ENCODE assay signal across 8 mouse cellular contexts in the genomic region with DNA sequence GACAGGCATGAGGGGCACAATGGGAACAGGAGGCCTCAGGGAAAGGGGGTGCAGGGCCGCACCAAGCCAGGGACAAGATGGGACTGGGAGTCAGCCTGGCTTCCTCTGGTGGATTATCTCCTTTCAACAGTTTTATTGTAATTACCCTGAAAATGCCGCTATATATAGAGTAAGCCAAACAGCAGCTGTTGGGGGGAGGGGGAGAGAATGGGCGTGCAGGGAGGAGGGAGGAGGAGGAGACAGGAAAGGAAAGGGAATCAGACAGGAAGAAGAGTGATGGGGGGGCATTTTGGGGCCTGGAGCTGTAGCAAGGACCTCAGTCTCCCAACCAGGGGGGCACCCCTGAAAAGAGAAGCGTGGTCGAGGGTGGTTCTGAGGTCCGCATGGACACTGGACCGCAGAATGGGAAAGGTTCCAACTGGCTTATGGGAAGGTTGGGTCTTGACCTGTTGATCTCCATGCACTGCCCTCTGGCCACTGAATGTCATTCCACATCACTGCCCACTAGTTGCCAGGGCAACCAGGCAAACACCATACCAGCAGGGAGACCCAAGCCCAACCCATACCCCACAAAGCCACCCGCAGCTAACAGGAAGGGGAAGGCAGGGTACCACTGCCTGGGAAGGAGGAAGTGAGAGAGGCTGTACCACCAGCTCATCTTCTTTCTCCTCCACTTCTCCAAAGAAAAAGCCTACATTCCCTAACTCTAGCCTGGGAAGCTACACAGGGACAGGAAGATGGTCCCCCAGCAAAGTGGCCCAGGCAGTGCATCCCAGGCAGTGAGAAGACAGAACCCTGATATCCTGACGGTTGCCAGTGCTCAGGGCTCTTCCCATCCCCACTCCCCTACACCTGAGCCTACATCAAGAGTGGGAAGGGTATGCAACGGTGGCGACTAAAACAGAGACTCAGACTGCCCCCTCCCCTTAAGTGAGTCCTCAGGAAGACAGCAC. TPM values are rescaled to one million over a fixed set of nuclear protein-coding genes. Genes with fewer than 3 reads are reported as not detected.
DNase-seq lines count a peak whose midpoint lies in the region; ATAC-seq and TF ChIP-seq lines count a peak whose summit lies in the region.

No protein-coding gene starts in this region.

- H3K4me2 ChIP-seq in myocyte (ENCODE audit: low read depth), result peak overlapping the region; percentile 83

- H3K4me3 ChIP-seq in myocyte, result peak overlapping the region; percentile 3
- H3K4me3 ChIP-seq in cerebellum, adult 2 months (replicated peaks; ENCODE audit: insufficient read depth, low read depth, low read length), result no peak overlapping the region

- H3K27ac ChIP-seq in cerebellum, adult 2 months (ENCODE audit: insufficient read depth, low read length), result no peak overlapping the region

- H3K36me3 ChIP-seq in myocyte (ENCODE audit: control insufficient read depth, insufficient read depth), result peaks cover 12% of the 10 kb centered on the region

- DNase-seq in spleen, postnatal 36 days (ENCODE audit: low spot score in 2 of 2), result peak; percentile 27 to 33
- DNase-seq in spleen, postnatal 10 days (ENCODE audit: low spot score in 2 of 2), result no peak
- peak; percentile 50 to 57 for DNase-seq in layer of hippocampus, adult 8-10 months (ENCODE audit: low spot score in 2 of 2)
- DNase-seq in adrenal gland, postnatal 25 days, result no peak
- DNase-seq in cerebellum, adult 2 months, result no peak
- no peak for DNase-seq in gastrocnemius, postnatal 25 days

- no peak for TF ChIP-seq POLR2A in myocyte (IDR thresholded peaks at IDR 0.05; ENCODE audit: insufficient read length, low read depth)
- no peak for TF ChIP-seq POLR2A in cerebellum, adult 2 months (IDR thresholded peaks at IDR 0.05; ENCODE audit: borderline replicate concordance, insufficient read depth, low read length)

- no peaks in the 10 kb centered on the region for H3K27me3 ChIP-seq in myocyte (ENCODE audit: control insufficient read depth, insufficient read depth, insufficient read length)
- no peaks in the 10 kb centered on the region for H3K27me3 ChIP-seq in cerebellum, adult 2 months (ENCODE audit: control insufficient read depth, insufficient read depth, low read length)

- peaks cover 43% of the 10 kb centered on the region for H3K4me1 ChIP-seq in cerebellum, adult 2 months (ENCODE audit: control insufficient read depth, insufficient read depth, low read length)

- H3ac ChIP-seq in myocyte (ENCODE audit: control insufficient read depth, insufficient read length), result no peak overlapping the region

- peak; percentile 79 for ATAC-seq in granulocyte monocyte progenitor cell, adult 5-6 weeks (replicated peaks; ENCODE audit: poor library complexity, severe bottlenecking)

- 50% methylated on average over 11 of the region's 11 CpGs for WGBS in cerebellum, adult 2 months

- H3K79me2 ChIP-seq in myocyte (ENCODE audit: control insufficient read depth, insufficient read depth), result peaks cover 33% of the 10 kb centered on the region

- TF ChIP-seq CTCF in cerebellum, adult 2 months (IDR thresholded peaks at IDR 0.05; ENCODE audit: borderline replicate concordance, insufficient read depth, low read depth, low read length), result no peak

TF ChIP-seq in myocyte, 11 proteins besides CTCF, POLR2A, EP300 and RAD21:
- TF ChIP-seq MYOD1 (IDR thresholded peaks at IDR 0.05; ENCODE audit: control insufficient read depth in 1 of 3, insufficient read length in 2 of 3, low read depth in 2 of 3), result peak; percentile 70 to 93 (median 78)
- no peak for TF ChIP-seq E2F4 (IDR thresholded peaks at IDR 0.05; ENCODE audit: insufficient read depth)
- TF ChIP-seq USF1 (IDR thresholded peaks at IDR 0.05; ENCODE audit: low read depth), result no peak
- no peak for TF ChIP-seq MAX (IDR thresholded peaks at IDR 0.05; ENCODE audit: low read depth)
- TF ChIP-seq MYOG (IDR thresholded peaks at IDR 0.05; ENCODE audit: control insufficient read depth in 1 of 3, insufficient read depth in 1 of 3, insufficient read length in 2 of 3, low read depth in 2 of 3), result peak in 2 of 3 experiments; percentile 34 to 90
- TF ChIP-seq REST (IDR thresholded peaks at IDR 0.05; ENCODE audit: insufficient read depth, insufficient read length), result no peak
- TF ChIP-seq TCF3 (IDR thresholded peaks at IDR 0.05; ENCODE audit: insufficient read length, low read depth), result no peak
- TF ChIP-seq SRF (IDR thresholded peaks at IDR 0.05; ENCODE audit: control insufficient read depth, insufficient read length, low read depth), result no peak
- peak; percentile 85 for TF ChIP-seq TCF12 (IDR thresholded peaks at IDR 0.05; ENCODE audit: insufficient read depth, poor library complexity, severe bottlenecking)
TF ChIP-seq in myocyte: peak in this region for 3.

RNA-seq across cellular contexts. Expression of a gene that starts 18.7 kb away (rescaled TPM):
- 144 TPM in 2 replicates for total RNA-seq in granulocyte monocyte progenitor cell, adult 5-6 weeks (2014; fragmentation: Nextera tagmentation)
- 61.1 and 61.6 TPM in 2 replicates for total RNA-seq in granulocyte monocyte progenitor cell, adult 5-6 weeks (2017)
- total RNA-seq in layer of hippocampus, adult 8-10 months (2022), result 10 to 100 TPM; 66.0 to 74.2 (median 70.4) TPM
- polyA plus RNA-seq in myocyte (2012; fragmentation: generic; extraction: Trizol), result 58.1 TPM
- total RNA-seq in adrenal gland, postnatal 25 days (2021), result 132 and 143 TPM in 2 replicates
- polyA plus RNA-seq in cerebellum, adult 2 months (2012; rRNA removed), result 115 and 120 TPM in 2 replicates
- 10 to 100 TPM; 37.8 to 44.5 TPM for total RNA-seq in gastrocnemius, postnatal 25 days (2021)

RNA-seq across cellular contexts. Expression of a gene that starts 21.9 kb away (rescaled TPM):
- total RNA-seq in granulocyte monocyte progenitor cell, adult 5-6 weeks (2014; fragmentation: Nextera tagmentation), result 28.5 and 33.5 TPM in 2 replicates
- 15.8 and 26.3 TPM in 2 replicates for total RNA-seq in granulocyte monocyte progenitor cell, adult 5-6 weeks (2017)
- total RNA-seq in layer of hippocampus, adult 8-10 months (2022), result 100 to 1,000 TPM; 219 to 252 (median 232) TPM
- 77.3 TPM for polyA plus RNA-seq in myocyte (2012; fragmentation: generic; extraction: Trizol)
- 79.9 and 117 TPM in 2 replicates for total RNA-seq in adrenal gland, postnatal 25 days (2021)
- 188 and 194 TPM in 2 replicates for polyA plus RNA-seq in cerebellum, adult 2 months (2012; rRNA removed)
- 10 to 100 TPM; 61.8 to 63.6 TPM for total RNA-seq in gastrocnemius, postnatal 25 days (2021)

RNA-seq across cellular contexts. Expression of a gene that starts 23.0 kb away (rescaled TPM):
- total RNA-seq in granulocyte monocyte progenitor cell, adult 5-6 weeks (2014; fragmentation: Nextera tagmentation), result 109 and 123 TPM in 2 replicates
- 67.6 and 77.7 TPM in 2 replicates for total RNA-seq in granulocyte monocyte progenitor cell, adult 5-6 weeks (2017)
- total RNA-seq in layer of hippocampus, adult 8-10 months (2022), result 10 to 100 TPM; 53.5 to 61.6 (median 58.8) TPM
- 33.1 TPM for polyA plus RNA-seq in myocyte (2012; fragmentation: generic; extraction: Trizol)
- 72.6 and 92.6 TPM in 2 replicates for total RNA-seq in adrenal gland, postnatal 25 days (2021)
- 35.2 and 40.2 TPM in 2 replicates for polyA plus RNA-seq in cerebellum, adult 2 months (2012; rRNA removed)
- 10 to 100 TPM; 79.7 to 84.2 TPM for total RNA-seq in gastrocnemius, postnatal 25 days (2021)

RNA-seq across cellular contexts. Expression of a gene that starts 40.6 kb away (rescaled TPM):
- 26.7 and 28.6 TPM in 2 replicates for total RNA-seq in granulocyte monocyte progenitor cell, adult 5-6 weeks (2014; fragmentation: Nextera tagmentation)
- 5.6 and 8.6 TPM in 2 replicates for total RNA-seq in granulocyte monocyte progenitor cell, adult 5-6 weeks (2017)
- 1 to 10 TPM in 1 of 4 experiments, under 1 TPM in 3; 0.62 to 1.2 (median 0.64) TPM for total RNA-seq in layer of hippocampus, adult 8-10 months (2022)
- 4.4 TPM for polyA plus RNA-seq in myocyte (2012; fragmentation: generic; extraction: Trizol)
- 1.3 and 1.5 TPM in 2 replicates for total RNA-seq in adrenal gland, postnatal 25 days (2021)
- polyA plus RNA-seq in cerebellum, adult 2 months (2012; rRNA removed), result 1.3 and 2.2 TPM in 2 replicates
- total RNA-seq in gastrocnemius, postnatal 25 days (2021), result not detected

RNA-seq across cellular contexts. Expression of a gene that starts 51.9 kb away (rescaled TPM):
- total RNA-seq in granulocyte monocyte progenitor cell, adult 5-6 weeks (2014; fragmentation: Nextera tagmentation), result 11.8 and 19.4 TPM in 2 replicates
- 14.8 and 32.0 TPM in 2 replicates for total RNA-seq in granulocyte monocyte progenitor cell, adult 5-6 weeks (2017)
- total RNA-seq in layer of hippocampus, adult 8-10 months (2022), result 10 to 100 TPM; 22.6 to 27.3 (median 25.1) TPM
- polyA plus RNA-seq in myocyte (2012; fragmentation: generic; extraction: Trizol), result 37.7 TPM
- total RNA-seq in adrenal gland, postnatal 25 days (2021), result 14.2 and 22.1 TPM in 2 replicates
- 33.2 and 34.0 TPM in 2 replicates for polyA plus RNA-seq in cerebellum, adult 2 months (2012; rRNA removed)
- 10 to 100 TPM in 1 of 2 experiments, 1 to 10 TPM in 1; 9.8 to 12.6 TPM for total RNA-seq in gastrocnemius, postnatal 25 days (2021)

Comparison
In these comparisons a context has a peak if more than half of its experiments do, and no peak if none do; other contexts are left out.
1. DNase-seq: peak in spleen, postnatal 36 days (2 of 2) and layer of hippocampus, adult 8-10 months (2 of 2); none in spleen, postnatal 10 days (0 of 2), adrenal gland, postnatal 25 days (single experiment), cerebellum, adult 2 months (0 of 2) and gastrocnemius, postnatal 25 days (single experiment).